Mouse (Mus musculus) kidney, adult 11 months (tissue): ENCODE data around the gene Sebox.

Experiments
- DNase-seq: peaks from one replicate; pipeline ENCODE4 v3.0.0; 2022

The Sebox gene

DNA sequence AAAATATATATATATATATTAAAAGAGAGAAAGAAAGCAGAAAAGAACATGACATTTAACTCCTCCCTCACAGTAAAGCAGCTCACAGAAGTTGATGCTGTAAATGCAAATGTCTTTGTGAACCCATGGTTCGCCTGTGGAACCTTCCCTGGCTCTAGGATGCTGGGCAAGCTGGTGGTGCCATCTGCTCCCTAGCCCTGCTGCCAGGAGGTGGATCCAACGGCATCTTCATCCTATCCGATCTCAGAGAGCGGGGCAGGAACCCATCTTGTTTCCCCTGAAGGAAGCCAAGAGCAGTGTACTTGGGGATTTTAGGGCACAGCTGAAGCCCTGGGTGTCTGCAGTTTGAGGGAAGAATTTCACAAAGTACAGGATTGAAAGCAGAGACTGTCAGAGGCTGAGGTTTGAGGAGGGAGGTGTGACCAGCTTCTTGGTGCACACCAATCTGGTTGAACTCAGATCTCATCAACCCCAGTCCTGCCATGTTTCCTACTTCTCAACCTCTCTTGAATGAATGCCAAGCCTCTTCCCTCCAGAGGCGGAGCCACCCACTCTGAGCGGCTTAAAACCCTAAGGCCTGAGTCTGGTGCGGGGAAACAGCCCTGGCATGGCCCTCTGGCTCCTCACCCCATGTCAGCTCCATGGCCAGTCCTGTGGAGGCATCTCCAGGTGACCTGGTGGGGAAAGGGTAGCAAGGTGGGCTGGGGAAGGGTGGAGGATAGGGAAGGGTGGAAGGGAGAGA is at the start of gene Sebox:
Sebox (plus strand) TSS at position 539 of the 742 bp plus-strand sequence.
- no peak for DNase-seq

DNA sequence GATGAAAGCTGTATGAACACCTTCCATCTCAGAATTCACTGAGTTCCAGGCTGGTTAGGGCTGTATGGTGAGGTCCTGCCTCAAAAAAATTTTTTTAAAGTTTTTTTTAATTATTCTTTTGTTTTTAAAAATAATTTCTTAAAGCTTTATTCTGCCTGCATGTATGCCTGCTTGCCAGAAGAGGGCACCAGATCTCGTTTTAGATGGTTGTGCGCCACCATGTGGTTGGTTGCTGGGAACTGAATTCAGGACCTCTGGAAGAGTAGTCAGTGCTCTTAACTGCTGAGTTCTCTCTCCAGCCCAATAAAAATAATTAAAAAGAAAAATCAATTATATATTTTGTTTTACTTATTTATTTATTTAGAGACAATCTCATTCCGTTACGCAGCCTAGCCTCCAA is 49.6 kb upstream of the Sebox start:
- peak; percentile 40 for DNase-seq

DNA sequence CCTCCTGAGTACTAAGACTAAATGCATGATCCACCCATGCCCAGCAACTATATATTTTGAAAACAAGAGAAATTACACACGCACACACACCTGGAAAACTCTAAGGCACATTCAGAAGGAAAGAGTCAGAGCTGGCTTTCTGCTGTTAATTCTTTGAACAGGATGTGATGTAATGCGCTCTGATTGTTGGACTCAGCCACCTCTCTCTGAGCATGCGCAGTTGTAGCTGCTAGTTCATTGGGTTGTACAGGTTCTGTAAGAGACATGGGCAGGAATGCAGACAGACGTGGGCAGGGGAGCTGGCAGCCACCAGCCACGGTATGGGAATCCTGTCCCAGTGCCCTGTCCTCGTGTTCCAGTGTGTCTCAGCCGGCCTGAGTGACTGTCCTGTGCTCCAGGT is 49.0 kb upstream of the Sebox start:
- DNase-seq: no peak

DNA sequence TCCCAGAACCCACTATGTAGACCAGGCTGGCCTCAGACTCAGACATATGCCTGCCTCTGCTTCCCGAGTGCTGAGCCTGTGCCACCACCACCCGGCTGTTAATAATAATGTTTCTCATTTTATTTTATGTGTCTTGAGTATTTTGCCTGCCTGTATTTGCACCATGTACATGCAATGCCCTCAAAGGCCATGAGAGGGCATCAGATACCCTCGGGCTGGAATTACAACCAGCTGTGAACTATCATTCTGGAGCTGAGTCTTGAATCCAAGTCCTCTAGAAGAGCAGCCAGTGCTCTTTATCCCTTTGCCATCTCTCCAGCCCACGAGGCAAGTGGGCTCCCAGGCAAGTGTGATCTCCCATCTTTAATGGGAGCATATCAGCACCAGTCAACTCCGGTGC is 47.9 kb upstream of the Sebox start:
- DNase-seq: peak; percentile 33

DNA sequence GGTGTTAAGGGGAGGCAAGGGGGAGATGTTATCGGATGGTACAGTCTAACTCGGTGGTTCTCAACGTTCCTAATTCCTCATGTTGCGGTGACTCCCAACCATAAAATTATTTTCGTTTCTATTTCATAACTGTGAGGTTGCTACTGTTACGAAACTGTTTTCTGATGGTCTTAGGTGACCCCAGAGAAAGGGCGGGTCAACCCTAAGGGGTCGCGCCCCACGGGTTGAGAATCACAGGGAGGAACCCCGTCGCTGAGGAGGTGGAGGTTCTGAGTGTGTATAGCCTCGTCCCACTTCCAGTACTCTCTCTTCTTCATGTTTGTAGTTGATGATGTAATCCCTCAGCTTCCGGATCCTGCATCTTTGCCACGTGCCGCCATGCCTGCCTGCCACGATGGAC is 44.5 kb upstream of the Sebox start:
- DNase-seq: no peak

DNA sequence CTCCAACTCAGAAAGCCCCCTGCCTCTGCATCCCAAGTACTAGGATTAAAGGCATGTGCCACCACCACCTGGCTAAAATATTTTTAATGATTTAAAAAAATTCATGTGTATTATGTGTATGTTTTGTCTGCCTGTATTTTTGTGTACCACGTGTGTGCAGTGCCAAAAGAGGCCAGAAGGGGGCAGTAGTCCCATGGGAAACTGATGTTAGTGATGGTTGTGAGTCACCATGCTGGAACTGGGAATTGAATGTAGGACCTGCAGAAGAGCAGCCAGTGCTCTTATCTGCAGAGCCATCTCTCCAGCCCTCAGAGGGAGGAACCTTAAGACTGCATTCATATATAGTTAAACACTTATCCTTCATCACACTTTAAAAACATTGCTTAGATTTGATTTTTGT is 41.4 kb upstream of the Sebox start:
- no peak for DNase-seq

DNA sequence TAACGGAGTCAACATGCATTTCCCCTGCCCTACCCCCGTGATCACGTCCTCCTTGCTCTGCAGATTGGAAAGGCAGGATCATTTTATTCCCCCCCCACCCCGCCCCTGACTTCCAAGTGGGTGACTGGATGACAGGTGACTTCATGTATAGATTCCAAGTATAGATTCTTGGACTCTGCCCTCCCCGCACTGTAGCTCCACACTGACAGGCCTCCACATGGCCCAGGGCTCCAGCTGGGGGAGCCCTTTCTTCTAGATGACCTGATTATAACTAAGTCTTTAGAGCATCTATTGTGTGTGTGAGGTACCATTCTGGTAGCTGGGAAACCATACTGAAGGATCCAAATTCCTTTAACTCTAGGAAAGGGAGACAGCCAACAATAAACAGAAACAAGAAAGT is 40.6 kb upstream of the Sebox start:
- no peak for DNase-seq

DNA sequence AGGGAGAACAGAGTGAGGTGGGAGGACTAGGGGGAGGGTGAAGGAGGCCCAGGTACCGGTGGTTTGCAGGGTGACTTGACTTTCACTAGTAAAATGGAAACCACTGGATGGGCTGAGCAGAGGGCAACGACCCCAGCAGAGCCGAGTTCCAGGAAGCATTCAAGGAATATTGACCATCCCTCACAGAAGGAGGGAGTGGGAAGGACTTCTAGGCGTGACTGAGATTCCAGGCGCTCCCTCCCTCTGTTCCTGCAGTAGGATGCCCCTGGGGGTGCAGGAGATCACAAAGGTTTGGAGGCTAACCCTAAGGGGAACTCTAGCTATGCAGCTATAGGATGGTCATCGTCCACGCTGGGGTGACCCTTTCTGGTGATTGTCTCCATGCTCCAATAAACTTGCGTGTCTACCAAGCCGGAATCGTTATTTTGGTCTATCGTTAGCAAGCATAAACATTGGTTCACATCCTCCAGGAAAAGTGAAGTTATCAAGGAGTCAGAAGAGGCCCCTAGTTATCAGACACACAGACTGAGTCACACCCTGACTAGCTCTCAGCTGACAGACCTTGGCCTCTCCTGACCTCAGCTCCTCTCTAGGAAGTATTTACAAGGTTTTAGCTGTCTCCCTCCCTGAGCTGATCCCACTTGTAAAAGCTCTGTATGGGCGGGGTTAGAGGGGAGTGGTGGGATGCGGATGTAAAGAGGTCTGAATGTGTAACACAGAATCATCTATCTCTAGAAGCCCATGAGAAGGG is 39.8 kb upstream of the Sebox start:
- no peak for DNase-seq

DNA sequence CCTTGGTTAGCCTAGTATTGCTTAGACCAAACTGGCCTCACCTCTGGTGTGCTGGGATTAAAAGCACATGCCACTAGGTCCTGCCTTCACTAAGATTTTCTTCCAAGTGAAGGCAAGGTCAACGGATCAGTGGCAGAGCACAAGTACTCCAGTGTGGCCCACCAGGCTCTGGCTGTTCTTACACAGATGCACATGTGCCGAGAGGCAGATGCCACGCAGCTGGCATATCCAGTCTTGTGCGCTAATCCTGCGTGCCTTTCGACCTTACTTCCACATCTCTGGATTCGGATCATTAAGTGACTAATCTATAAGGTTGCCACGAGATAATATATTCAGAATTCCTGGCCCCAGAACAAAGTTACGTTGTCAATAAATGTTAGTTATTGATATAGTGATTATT is 38.1 kb upstream of the Sebox start:
- no peak for DNase-seq

DNA sequence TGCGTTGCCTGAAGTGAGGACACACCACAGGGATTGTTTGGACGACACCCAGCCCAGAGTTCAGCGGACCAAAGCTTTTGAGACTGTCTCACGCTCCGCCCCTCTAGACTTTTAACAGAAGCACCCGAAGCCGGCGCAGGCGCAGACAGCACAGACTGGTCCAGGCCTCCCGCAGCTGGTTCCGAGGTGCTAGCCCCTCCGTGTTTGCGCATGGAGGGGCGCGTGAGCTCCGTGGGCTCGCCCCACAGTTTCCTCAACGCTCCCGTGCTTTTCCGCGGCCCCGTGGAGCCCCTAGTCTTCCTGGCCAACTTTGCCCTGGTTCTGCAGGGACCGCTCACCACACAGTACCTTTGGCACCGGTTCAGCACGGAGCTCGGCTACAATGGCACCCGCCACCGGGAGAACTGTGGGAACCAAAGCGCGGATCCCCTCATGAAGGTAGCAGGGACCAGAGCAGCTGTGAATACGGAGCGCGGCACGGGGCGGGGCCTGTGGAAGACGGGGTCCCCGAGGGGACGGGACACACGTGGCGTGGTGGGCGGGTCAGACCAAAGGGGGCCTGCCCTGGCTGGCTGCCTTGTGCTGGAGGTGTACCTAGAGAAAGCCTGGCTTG is 37.6 kb upstream of the Sebox start, which contains the start of gene Slc46a1:
Slc46a1 (plus strand) TSS at position 130 of the 613 bp plus-strand sequence.
- DNase-seq: peak; percentile 86

DNA sequence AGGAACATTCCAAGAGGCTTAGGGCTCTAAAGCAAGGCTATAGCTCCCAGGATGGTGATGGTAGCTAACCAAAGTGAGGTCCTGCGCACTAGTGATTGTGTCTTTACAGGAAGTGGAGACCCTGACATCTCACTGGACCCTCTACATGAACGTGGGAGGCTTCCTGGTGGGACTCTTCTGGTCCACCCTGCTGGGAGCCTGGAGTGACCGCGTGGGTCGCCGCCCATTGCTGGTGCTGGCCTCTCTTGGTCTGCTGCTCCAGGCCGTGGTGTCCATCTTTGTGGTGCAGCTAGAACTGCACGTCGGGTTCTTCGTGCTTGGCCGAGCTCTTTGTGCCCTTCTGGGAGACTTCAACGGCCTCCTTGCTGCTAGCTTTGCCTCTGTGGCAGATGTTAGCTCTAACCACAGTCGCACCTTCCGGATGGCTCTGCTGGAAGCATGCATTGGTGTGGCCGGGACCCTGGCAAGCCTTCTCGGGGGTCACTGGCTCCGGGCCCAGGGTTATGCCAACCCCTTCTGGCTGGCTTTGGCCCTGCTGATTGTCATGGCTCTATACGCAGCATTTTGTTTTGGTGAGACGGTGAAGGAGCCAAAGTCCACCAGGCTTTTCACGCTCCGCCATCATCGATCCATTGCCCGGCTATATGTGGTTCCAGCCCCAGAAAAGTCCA is 36.9 kb upstream of the Sebox start:
- DNase-seq: no peak

DNA sequence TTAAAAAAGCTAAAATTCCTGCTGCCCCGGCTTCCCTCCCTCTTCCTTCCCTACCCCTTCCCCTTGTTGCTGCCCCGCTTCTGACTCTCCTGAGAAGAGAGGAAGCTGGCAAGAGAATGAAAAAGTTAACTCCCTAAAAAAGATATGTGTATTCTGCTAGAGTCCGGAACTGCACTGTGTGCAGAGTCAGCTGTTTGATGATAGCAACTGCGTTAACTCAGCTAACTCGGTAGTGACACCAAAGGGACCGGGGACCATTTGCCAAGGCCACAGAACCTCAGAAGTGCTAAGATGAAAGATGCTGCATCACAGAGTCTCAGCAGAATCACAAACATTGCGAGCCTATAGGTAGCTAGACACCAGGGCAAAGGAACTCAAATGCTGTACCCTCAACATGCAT is 35.7 kb upstream of the Sebox start:
- no peak for DNase-seq

DNA sequence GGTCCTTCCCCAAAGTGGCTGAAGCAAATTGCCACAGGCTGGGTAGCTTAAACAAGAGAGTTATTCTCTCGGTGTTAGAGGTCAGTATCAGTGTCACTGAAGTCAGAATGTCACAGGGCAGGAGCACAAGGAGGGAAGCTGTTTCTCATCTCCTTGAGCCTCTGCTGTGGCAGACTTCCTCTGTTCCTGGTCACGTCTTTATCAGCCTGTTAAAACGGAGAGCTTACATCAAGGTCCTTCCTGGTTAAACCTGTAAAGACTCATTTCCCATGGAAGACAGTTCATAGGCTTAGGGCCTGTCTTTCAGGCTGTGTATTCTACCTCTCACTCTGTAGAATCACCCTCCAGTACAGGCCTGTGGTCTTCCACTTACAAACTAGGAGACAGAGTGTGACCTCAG is 35.3 kb upstream of the Sebox start:
- no peak for DNase-seq

DNA sequence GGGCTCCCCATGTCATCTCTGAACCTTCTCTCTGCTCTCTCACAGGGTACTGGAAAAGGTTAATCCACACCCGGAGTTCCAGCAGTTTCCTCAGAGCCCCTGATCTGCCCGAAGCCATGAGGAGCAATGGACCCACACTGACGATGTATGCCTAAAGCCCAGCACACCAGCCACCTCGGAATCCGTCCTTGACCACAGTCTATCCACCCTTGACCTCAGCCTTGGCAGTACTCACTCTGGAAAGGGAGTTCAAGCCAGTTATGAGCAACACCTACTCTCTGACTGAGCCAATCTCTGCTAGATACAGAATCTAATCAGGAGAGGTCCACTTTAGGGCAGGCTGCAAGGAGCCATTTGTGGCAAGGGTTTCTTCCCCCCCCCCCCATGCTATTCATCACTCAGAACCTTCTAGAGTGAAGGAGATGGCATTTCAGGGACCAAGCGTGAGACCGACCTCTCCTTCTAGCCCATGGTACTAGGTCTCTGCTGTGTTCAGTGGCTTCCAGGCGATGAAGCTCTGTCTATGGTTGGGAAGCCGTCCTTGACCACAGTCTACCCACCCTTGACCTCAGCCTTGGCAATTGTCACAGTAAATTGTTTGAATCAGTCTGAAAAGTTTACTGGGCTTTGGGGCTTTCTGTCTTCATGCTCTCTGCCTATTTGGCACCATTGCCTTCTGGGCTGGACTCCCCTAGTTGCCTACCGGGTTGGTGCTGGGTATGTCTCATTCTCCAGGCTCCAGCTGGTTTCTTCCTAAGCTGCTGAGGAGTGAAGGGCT is 31.7 kb upstream of the Sebox start:
- DNase-seq: no peak

DNA sequence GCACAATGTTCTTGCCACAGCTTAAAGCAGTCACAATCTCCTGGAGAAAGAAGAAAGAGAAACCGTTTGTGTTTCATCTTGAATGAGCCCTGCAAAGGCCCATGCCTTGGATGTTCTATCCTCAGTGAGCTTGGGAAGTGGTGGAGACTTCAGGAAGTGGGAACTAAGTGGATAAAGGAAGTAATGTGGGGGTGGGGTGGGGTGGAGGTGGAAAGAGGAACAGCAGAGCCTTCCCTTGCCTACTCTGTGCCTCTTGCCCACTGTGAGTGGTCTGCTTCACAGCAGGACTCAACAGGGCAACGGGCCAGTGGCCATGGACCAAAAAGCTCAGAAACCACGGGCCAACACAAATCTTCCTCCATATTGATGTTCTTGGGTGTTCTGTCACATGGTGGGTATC is 28.0 kb upstream of the Sebox start:
- no peak for DNase-seq

DNA sequence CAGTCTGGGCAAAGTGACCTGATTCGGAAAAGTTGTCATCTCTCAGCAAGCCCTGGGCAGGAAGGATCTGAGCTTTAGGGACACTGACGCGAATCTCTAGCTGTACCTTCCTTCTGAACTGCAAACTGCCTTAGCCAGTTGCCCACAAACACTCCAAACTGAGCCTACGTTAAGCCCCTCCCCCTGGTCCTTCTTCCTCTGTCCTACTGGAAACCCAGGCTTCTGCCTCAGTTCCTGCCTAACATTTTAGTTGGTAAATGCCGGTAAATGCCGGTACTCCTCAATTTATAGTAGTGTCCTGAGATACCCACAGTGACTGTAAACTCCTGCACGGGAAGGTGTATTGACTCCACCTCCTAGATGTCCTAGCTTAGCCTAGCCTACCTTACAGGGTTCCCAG is 19.6 kb upstream of the Sebox start:
- DNase-seq: no peak

DNA sequence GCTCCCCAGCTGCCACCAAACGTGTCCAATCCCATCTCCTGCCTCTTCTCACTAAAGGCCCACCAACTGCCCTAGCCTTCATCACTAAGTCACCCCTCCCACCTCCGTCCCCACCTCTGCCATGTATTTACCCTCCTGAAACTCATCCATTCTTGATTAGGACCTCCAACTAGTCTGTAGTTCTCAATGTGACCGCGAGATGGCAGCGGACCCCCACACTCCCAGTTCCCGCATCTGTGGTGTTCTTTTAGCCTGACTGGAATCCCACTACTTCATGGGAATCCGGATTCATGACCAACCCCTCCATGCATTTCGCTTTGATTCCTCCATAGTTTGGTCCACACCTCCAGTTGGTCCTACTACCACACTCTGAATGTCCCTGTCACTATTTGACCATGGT is 15.1 kb upstream of the Sebox start:
- DNase-seq: peak; percentile 50

DNA sequence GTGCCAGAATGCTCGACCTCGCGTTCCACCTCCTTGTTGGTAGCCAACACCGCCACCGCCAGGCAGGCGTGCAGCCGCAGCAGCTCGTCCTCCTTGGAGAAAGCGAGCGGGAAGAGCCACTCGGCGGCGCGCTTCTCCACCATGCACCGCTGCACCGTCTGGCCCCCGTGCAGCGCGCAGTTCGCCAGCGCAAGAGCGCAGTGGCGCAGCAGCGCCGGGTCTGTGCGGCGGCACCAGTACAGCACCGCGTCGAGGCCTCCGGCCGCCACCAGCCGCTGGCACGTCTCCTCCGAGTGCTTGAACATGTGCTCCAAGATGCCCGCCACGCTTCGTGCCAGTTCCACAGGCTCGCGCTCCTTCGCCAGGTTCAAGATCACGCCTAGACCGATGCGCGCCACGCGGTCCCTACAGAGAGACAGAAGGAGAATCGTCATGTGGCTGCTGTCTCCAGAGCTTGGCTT is 12.4 kb upstream of the Sebox start:
- DNase-seq: no peak

DNA sequence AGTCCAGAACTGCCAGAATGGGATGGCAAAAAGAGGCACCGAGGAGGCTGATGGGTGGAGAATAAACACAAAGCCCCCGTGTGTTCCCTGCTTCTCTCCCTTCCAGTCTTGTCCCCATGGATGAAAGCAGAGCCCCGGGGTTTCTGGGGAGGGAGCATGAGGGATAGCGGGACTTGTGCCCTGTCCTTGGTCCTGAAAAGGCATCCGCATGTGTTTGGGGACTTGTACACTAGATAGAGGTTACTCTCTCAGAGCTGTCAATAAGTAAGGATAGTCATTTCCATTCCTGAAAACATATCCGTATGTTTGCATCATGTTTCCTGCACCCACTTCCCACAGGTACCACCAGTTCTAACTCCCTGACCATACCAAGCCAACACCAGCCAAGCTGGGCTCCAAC is 7.3 kb upstream of the Sebox start:
- no peak for DNase-seq

DNA sequence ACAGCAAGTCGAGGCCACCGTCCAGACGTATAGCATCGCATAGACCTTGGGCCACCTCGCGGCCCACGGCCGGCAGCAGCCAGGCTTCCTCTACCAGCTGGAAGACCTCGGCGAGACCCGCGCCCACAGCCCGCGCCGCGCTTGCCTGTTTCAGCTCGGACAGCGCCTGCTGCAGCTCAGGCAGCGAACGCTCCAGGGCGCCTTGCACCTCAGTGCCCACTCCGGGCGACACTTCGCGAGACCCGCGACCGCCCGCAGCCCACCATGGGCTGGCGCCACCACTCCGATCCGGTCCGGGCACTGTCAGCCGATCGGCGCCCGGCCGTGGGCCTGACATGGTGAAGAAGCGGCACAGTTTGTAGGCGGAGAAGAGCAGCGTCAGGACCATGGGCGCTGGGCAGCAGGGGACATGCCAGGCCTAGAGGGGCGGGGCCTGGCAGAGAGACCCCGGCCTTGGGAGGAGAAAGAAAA is 6.1 kb upstream of the Sebox start:
- DNase-seq: no peak

DNA sequence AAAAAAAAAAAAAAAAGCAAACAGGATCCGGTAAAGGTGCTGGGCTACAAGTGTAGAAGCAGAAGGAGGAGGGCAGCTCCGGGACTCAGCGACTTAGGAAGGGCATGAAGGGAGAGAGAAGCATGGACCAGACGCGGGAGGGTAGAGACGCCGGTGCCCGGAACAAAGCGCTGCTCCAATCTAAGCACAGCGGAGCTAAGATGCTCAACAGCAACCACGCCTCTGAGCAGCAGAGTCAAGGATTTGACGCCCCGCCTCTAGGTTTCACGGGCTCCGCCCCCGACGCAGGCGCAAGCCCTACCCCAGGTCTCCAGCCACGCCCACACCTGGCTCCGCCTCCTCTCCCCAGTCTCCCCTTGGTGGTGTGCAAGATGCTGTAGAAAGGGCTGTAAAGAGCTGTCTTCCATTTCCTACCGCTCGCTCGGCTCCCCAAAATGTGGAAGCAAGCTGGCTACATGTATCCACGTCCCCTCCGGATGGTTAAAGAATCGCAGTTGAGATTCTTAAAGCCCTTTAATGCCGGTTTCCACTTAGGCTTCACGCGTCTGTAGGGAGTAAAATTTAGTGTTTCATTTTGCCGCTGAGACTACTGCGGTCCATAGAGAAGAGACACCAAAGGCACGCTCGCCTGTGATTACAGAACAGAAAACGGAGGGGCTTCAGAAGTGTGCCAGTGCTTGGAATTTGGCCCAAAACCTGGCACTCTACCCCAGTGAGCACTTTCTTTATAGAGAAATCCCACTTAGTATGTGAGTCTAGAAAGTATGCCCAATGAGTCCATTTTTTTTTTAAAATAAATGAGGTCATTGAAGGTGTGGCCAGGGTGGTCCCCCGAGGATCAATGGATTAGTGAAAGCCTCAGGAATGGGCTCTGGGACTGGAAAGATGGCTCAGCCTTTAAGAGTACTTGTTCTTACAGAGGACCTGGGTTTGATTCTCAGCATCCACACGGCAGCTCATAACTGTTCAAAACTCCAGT is 5.4 kb upstream of the Sebox start, which contains the start of gene Sarm1:
Sarm1 (minus strand) TSS at position 211 of the 979 bp plus-strand sequence.
- peak; percentile 91 for DNase-seq
